Mouse (Mus musculus) midbrain, embryonic 10.5 days (tissue): ENCODE measurements around the gene Eral1. TPM values are rescaled to one million over a fixed set of nuclear protein-coding genes. Genes with fewer than 3 reads are reported as not detected.

Experiments used
- DNase-seq: peaks from one replicate; pipeline ENCODE4 v3.0.0-alpha.2; 2017; ENCODE audit warnings: low spot score
- H3K27ac ChIP-seq: fragments of 300-500 bp; sonication (generic); replicated peaks from 2 replicates; pipeline ENCODE4 v1.5.1; 2016; ENCODE audit warnings: mild to moderate bottlenecking
- H3K27me3 ChIP-seq: fragments of 300-500 bp; sonication (generic); 2 replicates; pipeline ENCODE4 v1.6.1; 2016; ENCODE audit warnings: low read depth, mild to moderate bottlenecking; ENCODE audit not compliant: poor library complexity, severe bottlenecking
- H3K36me3 ChIP-seq: fragments of 300-500 bp; sonication (generic); 2 replicates; pipeline ENCODE4 v1.6.1; 2016; ENCODE audit warnings: mild to moderate bottlenecking, moderate library complexity
- H3K4me1 ChIP-seq: fragments of 300-500 bp; sonication (generic); 2 replicates; pipeline ENCODE4 v1.6.1; 2016
- H3K4me3 ChIP-seq: fragments of 300-500 bp; sonication (generic); 2 replicates; pipeline ENCODE4 v1.5.1; 2016; ENCODE audit warnings: mild to moderate bottlenecking, moderate library complexity
- H3K9me3 ChIP-seq: fragments of 300-500 bp; sonication (generic); replicated peaks from 2 replicates; pipeline ENCODE4 v1.6.1; 2016; ENCODE audit warnings: mild to moderate bottlenecking
- WGBS: fragments of 180-500 bp; shearing (Covaris S2); methylation state at CpG from one replicate; pipeline ENCODE4 v1.1.7; 2016; 5-methylcytosine and 5-hydroxymethylcytosine counted together
- microRNA counts: library from miRNA; unstranded; fragments of <30 nt; microRNA quantifications from one replicate; lab custom pipeline; 2017
- microRNA-seq: library from miRNA; unstranded; fragments of <30 nt; microRNA quantifications from one replicate; pipeline ENCODE4, GENCODE M21; 2017
- polyA plus RNA-seq: library from polyadenylated mRNA; unstranded; fragments of >200 nt; fragmentation: Nextera tagmentation; extraction: Ambion mirVana; gene quantifications from 2 replicates; pipeline ENCODE4 v1.2.1, GENCODE M21; 2016

Eral1 gene
- polyA plus RNA-seq, 1 experiment from 2014 or later, result 39.3 TPM

GRCm38 (mm10) chr11:78030600-78030999 is 49.6 kb downstream of the Eral1 start:
- Histone ChIP-seq H3K4me1 (peaks cover 45% of the 10 kb centered on the region), H3K27me3 (peaks cover 7% of the 10 kb centered on the region; the same call in 1 of the 2 replicates), H3K4me3 (no peak overlapping the region), H3K27ac (no peak overlapping the region), H3K9me3 (no peaks in the 10 kb centered on the region), H3K36me3 (peaks cover 64% of the 10 kb centered on the region)
- 76% methylated on average over 2 of the region's 2 CpGs for WGBS
- DNase-seq, result no peak

DNA sequence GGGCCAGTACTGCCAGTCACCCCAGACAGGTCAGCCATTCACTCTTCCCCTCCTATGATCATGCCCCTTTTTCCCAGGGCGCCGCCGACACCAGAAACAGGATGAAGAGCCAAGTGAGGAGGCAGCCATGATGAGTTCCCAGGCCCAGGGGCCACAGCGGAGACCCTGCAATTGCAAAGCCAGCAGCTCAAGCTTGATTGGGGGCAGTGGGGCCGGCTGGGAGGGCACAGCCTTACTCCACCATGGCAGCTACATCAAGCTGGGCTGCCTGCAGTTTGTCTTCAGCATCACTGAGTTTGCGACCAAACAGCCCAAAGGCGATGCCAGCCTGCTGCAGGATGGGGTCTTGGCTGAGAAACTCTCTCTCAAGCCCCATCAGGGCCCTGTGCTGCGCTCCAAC is 50.9 kb downstream of the Eral1 start:
- Histone ChIP-seq H3K4me3 (no peak overlapping the region), H3K27ac (no peak overlapping the region), H3K27me3 (peaks cover 7% of the 10 kb centered on the region; the same call in 1 of the 2 replicates), H3K4me1 (peaks cover 41% of the 10 kb centered on the region), H3K36me3 (peaks cover 65% of the 10 kb centered on the region), H3K9me3 (no peaks in the 10 kb centered on the region)
- WGBS, result 87% methylated on average over 8 of the region's 8 CpGs
- DNase-seq, result no peak

- Histone ChIP-seq H3K27me3 (no peaks in the 10 kb centered on the region), H3K4me1 (no peaks in the 10 kb centered on the region), H3K4me3 (no peak overlapping the region), H3K27ac (no peak overlapping the region), H3K9me3 (no peaks in the 10 kb centered on the region), H3K36me3 (peaks cover 98% of the 10 kb centered on the region)
- WGBS, result 89% methylated on average over 8 of the region's 8 CpGs
- DNase-seq, result peak; percentile 24
Measured at GRCm38 (mm10) chr11:78023607-78024006, 56.6 kb downstream of the Eral1 start.

MicroRNAs within 50 kb of the gene (microRNA counts, 519-probe panel; counts per million panel counts)
- microRNA mmu-miR-144 (lab: Ali Mortazavi, UCI) (not detected), microRNA mmu-miR-451 (lab: Ali Mortazavi, UCI) (not detected)

Small RNAs within 50 kb of the gene (microRNA-seq; reads per million reads assigned to microRNA genes)
- gene Mir144 (48.2 reads per million, percentile 41 among the genes with 10 or more reads in this experiment), gene Mir451a (not detected), gene Mir451b (not detected)

Other genes with a start within 250 kb of the Eral1 start
- gene Pipox, start 186.3 kb downstream of the Eral1 start, polyA plus RNA-seq, result 9.0 and 16.5 TPM in 2 replicates
- gene Sez6, start 149.6 kb downstream of the Eral1 start, polyA plus RNA-seq, result 3.5 and 7.1 TPM in 2 replicates
- gene Phf12, start 97.6 kb downstream of the Eral1 start, polyA plus RNA-seq, result 15.8 and 19.0 TPM in 2 replicates
- gene Dhrs13, start 48.1 kb downstream of the Eral1 start, polyA plus RNA-seq, result 16.7 and 17.7 TPM in 2 replicates
- gene Flot2, start 42.5 kb downstream of the Eral1 start, polyA plus RNA-seq, result 75.7 and 76.4 TPM in 2 replicates
- 27.6 and 32.8 TPM in 2 replicates for gene Fam222b, start 14.3 kb upstream of the Eral1 start, polyA plus RNA-seq
- 96.3 and 109 TPM in 2 replicates for gene Traf4, start 85.2 kb upstream of the Eral1 start, polyA plus RNA-seq
- 10.7 and 11.1 TPM in 2 replicates for gene Nek8, start 96.3 kb upstream of the Eral1 start, polyA plus RNA-seq
- 8.8 and 11.1 TPM in 2 replicates for gene Tlcd1, start 96.3 kb upstream of the Eral1 start, polyA plus RNA-seq
- 953 and 1,066 TPM in 2 replicates for gene Rpl23a, start 103.2 kb upstream of the Eral1 start, polyA plus RNA-seq
- 75.0 and 83.8 TPM in 2 replicates for gene Rab34, start 108.0 kb upstream of the Eral1 start, polyA plus RNA-seq
- 0.96 and 1.6 TPM in 2 replicates for gene Proca1, start 113.0 kb upstream of the Eral1 start, polyA plus RNA-seq
- 51.0 and 52.9 TPM in 2 replicates for gene Sdf2, start 165.4 kb upstream of the Eral1 start, polyA plus RNA-seq
- gene Supt6, start 165.6 kb upstream of the Eral1 start, polyA plus RNA-seq, result 31.9 and 35.9 TPM in 2 replicates
- 62.8 and 69.7 TPM in 2 replicates for gene 2610507B11Rik, start 181.4 kb upstream of the Eral1 start, polyA plus RNA-seq
- 0.34 and 0.43 TPM in 2 replicates for gene BC030499, start 210.5 kb upstream of the Eral1 start, polyA plus RNA-seq
- gene Spag5, start 221.1 kb upstream of the Eral1 start, polyA plus RNA-seq, result 63.4 and 64.2 TPM in 2 replicates
- 1.5 and 1.6 TPM in 2 replicates for gene Aldoc, start 242.6 kb upstream of the Eral1 start, polyA plus RNA-seq
- gene Pigs, start 248.0 kb upstream of the Eral1 start, polyA plus RNA-seq, result 74.0 and 78.5 TPM in 2 replicates